In the genomic region with DNA sequence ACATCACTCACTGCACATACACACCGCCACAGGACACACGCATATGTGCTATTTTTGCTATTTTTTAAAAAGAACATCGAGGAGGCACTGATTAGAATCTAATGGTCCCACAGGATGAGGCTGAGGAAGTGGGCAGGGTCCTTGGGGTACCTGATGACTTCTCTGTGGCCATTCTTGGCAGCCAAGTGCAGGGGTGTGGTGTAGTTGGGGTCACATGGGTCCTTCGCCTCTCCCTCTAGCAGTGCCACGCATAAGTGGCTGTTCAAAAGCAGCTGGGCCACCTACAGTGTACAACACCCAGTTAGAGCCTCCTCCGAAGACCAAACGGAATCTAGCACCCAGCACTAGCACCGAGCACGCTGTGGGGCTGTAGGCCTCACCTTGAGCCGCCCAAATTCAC, we compare ENCODE assay signal across 14 mouse cellular contexts. TPM values are rescaled to one million over a fixed set of nuclear protein-coding genes. Genes with fewer than 3 reads are reported as not detected.
DNase-seq lines count a peak whose midpoint lies in the region; ATAC-seq and TF ChIP-seq lines count a peak whose summit lies in the region.
"Had no signal": no experiment of that assay in that cellular context is flagged by ENCODE, and none has a peak within 500 bp of the region (broad histone marks: within the 10 kb centered on the region; RNA-seq: fewer than 3 reads in every experiment).

No protein-coding gene starts in this region.

- H3K9me3 ChIP-seq in hindbrain, embryonic 15.5 days, result no peaks in the 10 kb centered on the region
- no peaks in the 10 kb centered on the region for H3K9me3 ChIP-seq in hindbrain, embryonic 14.5 days (ENCODE audit: control insufficient read depth, low read length)
- H3K9me3 ChIP-seq: limb, embryonic 13.5 days had no signal

- H3K4me1 ChIP-seq in hindbrain, embryonic 15.5 days (replicated peaks), result peaks cover 42% of the 10 kb centered on the region
- H3K4me1 ChIP-seq in hindbrain, embryonic 14.5 days (replicated peaks; ENCODE audit: control insufficient read depth, insufficient read depth, low read length), result peaks cover 27% of the 10 kb centered on the region; the same call in 1 of the 2 replicates

- no peak for ATAC-seq in hindbrain, embryonic 15.5 days (ENCODE audit: low FRiP score, low read depth)
- ATAC-seq in hindbrain, embryonic 14.5 days (ENCODE audit: low FRiP score), result no peak
- ATAC-seq: intestine, postnatal 0 days; Patski had no signal

- 92% methylated on average over 10 of the region's 10 CpGs for WGBS in hindbrain, embryonic 15.5 days
- 93% methylated on average over 10 of the region's 10 CpGs for WGBS in hindbrain, embryonic 14.5 days

- H3K4me3 ChIP-seq in gastrocnemius, adult 2 months, result peak overlapping the region; percentile 91
- H3K4me3 ChIP-seq in hindbrain, embryonic 15.5 days, result no peak overlapping the region
- H3K4me3 ChIP-seq in hindbrain, embryonic 14.5 days (replicated peaks; ENCODE audit: low read length), result no peak overlapping the region
- H3K4me3 ChIP-seq: limb, embryonic 13.5 days had no signal

- peak overlapping the region; percentile 92 for H3K27ac ChIP-seq in gastrocnemius, adult 2 months
- no peak overlapping the region; the same call in 1 of the 2 replicates for H3K27ac ChIP-seq in hindbrain, embryonic 15.5 days (replicated peaks)
- H3K27ac ChIP-seq in hindbrain, embryonic 14.5 days, result no peak overlapping the region
- H3K27ac ChIP-seq: limb, embryonic 13.5 days had no signal

- peaks cover 4% of the 10 kb centered on the region; the same call in 1 of the 2 replicates for H3K36me3 ChIP-seq in hindbrain, embryonic 15.5 days
- H3K36me3 ChIP-seq in hindbrain, embryonic 14.5 days (replicated peaks; ENCODE audit: control insufficient read depth, insufficient read depth), result peaks cover 38% of the 10 kb centered on the region

- no peaks in the 10 kb centered on the region for H3K27me3 ChIP-seq in hindbrain, embryonic 15.5 days
- H3K27me3 ChIP-seq in hindbrain, embryonic 14.5 days (ENCODE audit: control insufficient read depth, insufficient read depth, low read length), result no peaks in the 10 kb centered on the region
- H3K27me3 ChIP-seq: limb, embryonic 13.5 days; Patski had no signal

- no peak for DNase-seq in gastrocnemius, adult 2 months
- no peak for DNase-seq in gastrocnemius, adult 18-20 months (ENCODE audit: low spot score)
- DNase-seq in hindbrain, embryonic 14.5 days (ENCODE audit: low spot score), result no peak
- DNase-seq in lung, adult 18-20 months, result peak; percentile 72 to 83
- no peak for DNase-seq in lung, postnatal 14 days
- peak; percentile 83 for DNase-seq in lung, postnatal 36 days
- no peak for DNase-seq in frontal cortex, postnatal 14 days (ENCODE audit: low spot score in 2 of 2)
- DNase-seq: cerebellum, postnatal 14 days; gastrocnemius, postnatal 25 days; midbrain, embryonic 14.5 days had no signal

- no peak for TF ChIP-seq CTCF in gastrocnemius, adult 2 months (IDR thresholded peaks at IDR 0.05)

- intact Hi-C loops in gastrocnemius, adult 2 months (cut with DNase I), result no loop called here

- H3K4me2 ChIP-seq in hindbrain, embryonic 15.5 days, result peak overlapping the region; percentile 23; the same call in 1 of the 2 replicates
- no peak overlapping the region for H3K4me2 ChIP-seq in hindbrain, embryonic 14.5 days (replicated peaks)
- H3K4me2 ChIP-seq: limb, embryonic 13.5 days had no signal

- H3K9ac ChIP-seq in hindbrain, embryonic 15.5 days, result no peak overlapping the region
- no peak overlapping the region for H3K9ac ChIP-seq in hindbrain, embryonic 14.5 days
- H3K9ac ChIP-seq: limb, embryonic 13.5 days had no signal

RNA-seq across cellular contexts. Expression of a gene that starts 7.3 kb away (rescaled TPM):
- 10 to 100 TPM; 14.5 to 19.2 TPM for total RNA-seq in gastrocnemius, adult 2 months (2021)
- total RNA-seq in gastrocnemius, adult 18-20 months (2021), result 10 to 100 TPM; 13.1 to 18.2 TPM
- polyA plus RNA-seq in hindbrain, embryonic 15.5 days (2015; fragmentation: Nextera tagmentation; extraction: Ambion mirVana), result 9.9 and 12.2 TPM in 2 replicates
- 10.7 and 11.0 TPM in 2 replicates for polyA plus RNA-seq in hindbrain, embryonic 14.5 days (2014; fragmentation: Nextera tagmentation; extraction: Ambion mirVana)

RNA-seq across cellular contexts. Expression of a gene that starts 8.4 kb away (rescaled TPM):
- 1 to 10 TPM; 6.2 to 6.9 TPM for total RNA-seq in gastrocnemius, adult 2 months (2021)
- 1 to 10 TPM; 5.0 to 6.5 TPM for total RNA-seq in gastrocnemius, adult 18-20 months (2021)
- 22.3 and 23.6 TPM in 2 replicates for polyA plus RNA-seq in hindbrain, embryonic 15.5 days (2015; fragmentation: Nextera tagmentation; extraction: Ambion mirVana)
- polyA plus RNA-seq in hindbrain, embryonic 14.5 days (2014; fragmentation: Nextera tagmentation; extraction: Ambion mirVana), result 17.8 and 19.9 TPM in 2 replicates

RNA-seq across cellular contexts. Expression of a gene that starts 17.7 kb away (rescaled TPM):
- total RNA-seq in gastrocnemius, adult 2 months (2021), result 1 to 10 TPM; 8.3 to 9.8 TPM
- total RNA-seq in gastrocnemius, adult 18-20 months (2021), result 1 to 10 TPM; 6.3 to 8.1 TPM
- polyA plus RNA-seq in hindbrain, embryonic 15.5 days (2015; fragmentation: Nextera tagmentation; extraction: Ambion mirVana), result 1.3 TPM in 2 replicates
- polyA plus RNA-seq in hindbrain, embryonic 14.5 days (2014; fragmentation: Nextera tagmentation; extraction: Ambion mirVana), result 1.3 and 2.4 TPM in 2 replicates

RNA-seq across cellular contexts. Expression of a gene that starts 40.9 kb away (rescaled TPM):
- 10 to 100 TPM; 90.6 to 99.5 TPM for total RNA-seq in gastrocnemius, adult 2 months (2021)
- 10 to 100 TPM; 85.1 to 88.2 TPM for total RNA-seq in gastrocnemius, adult 18-20 months (2021)
- polyA plus RNA-seq in hindbrain, embryonic 15.5 days (2015; fragmentation: Nextera tagmentation; extraction: Ambion mirVana), result 24.2 and 27.9 TPM in 2 replicates
- 17.3 and 20.8 TPM in 2 replicates for polyA plus RNA-seq in hindbrain, embryonic 14.5 days (2014; fragmentation: Nextera tagmentation; extraction: Ambion mirVana)

RNA-seq across cellular contexts. Expression of a gene that starts 52.1 kb away (rescaled TPM):
- total RNA-seq in gastrocnemius, adult 2 months (2021), result not detected
- not detected for total RNA-seq in gastrocnemius, adult 18-20 months (2021)
- 0.17 and 0.19 TPM in 2 replicates for polyA plus RNA-seq in hindbrain, embryonic 15.5 days (2015; fragmentation: Nextera tagmentation; extraction: Ambion mirVana)
- polyA plus RNA-seq in hindbrain, embryonic 14.5 days (2014; fragmentation: Nextera tagmentation; extraction: Ambion mirVana), result 0.13 TPM in 1 of 2 replicates, not detected in the other
- total RNA-seq: gastrocnemius, postnatal 25 days had no signal
- polyA plus RNA-seq: midbrain, embryonic 14.5 days had no signal

Comparison
In these comparisons a context has a peak if more than half of its experiments do, and no peak if none do; other contexts are left out.
1. DNase-seq: peak in lung, adult 18-20 months (2 of 2) and lung, postnatal 36 days (single experiment); none in gastrocnemius, adult 2 months (single experiment), gastrocnemius, adult 18-20 months (single experiment), hindbrain, embryonic 14.5 days (single experiment), lung, postnatal 14 days (single experiment) and frontal cortex, postnatal 14 days (0 of 2).